21 mouse cellular contexts compared by ENCODE assay signal in the genomic region with DNA sequence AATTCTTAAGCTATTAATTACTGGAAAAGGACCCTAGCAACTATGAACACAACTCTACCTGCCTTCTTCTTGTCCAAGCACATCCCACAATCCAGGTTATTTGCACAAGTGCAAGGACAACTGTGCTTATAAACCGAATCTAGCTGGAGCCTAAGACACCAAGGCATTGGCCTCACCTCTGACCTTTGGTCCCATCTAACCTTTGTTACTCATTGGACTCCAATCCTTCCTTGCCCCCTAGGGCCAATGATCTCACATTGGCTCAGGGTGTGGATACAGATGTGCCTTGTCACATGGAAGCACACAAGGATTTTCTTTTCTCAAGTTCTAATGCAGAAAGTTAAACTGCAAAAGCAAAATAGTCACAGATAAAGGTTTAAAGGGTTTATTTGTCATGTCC.
DNase-seq lines count a peak whose midpoint lies in the region; ATAC-seq and TF ChIP-seq lines count a peak whose summit lies in the region.
"Had no signal": no experiment of that assay in that cellular context is flagged by ENCODE, and none has a peak within 500 bp of the region (broad histone marks: within the 10 kb centered on the region; RNA-seq: fewer than 3 reads in every experiment).

No protein-coding gene starts in this region.

- H3K4me3 ChIP-seq in forebrain, embryonic 15.5 days, result no peak overlapping the region
- no peak overlapping the region for H3K4me3 ChIP-seq in forebrain, embryonic 10.5 days
- H3K4me3 ChIP-seq in kidney, embryonic 15.5 days (replicated peaks), result no peak overlapping the region
- no peak overlapping the region for H3K4me3 ChIP-seq in hindbrain, embryonic 13.5 days
- no peak overlapping the region for H3K4me3 ChIP-seq in midbrain, postnatal 0 days (ENCODE audit: low read depth, low read length)
- H3K4me3 ChIP-seq: heart, embryonic 10.5 days; limb, embryonic 15.5 days; liver, embryonic 15.5 days; neural tube, embryonic 12.5 days had no signal

- no peak for ATAC-seq in forebrain, embryonic 15.5 days (replicated peaks)
- ATAC-seq in kidney, embryonic 15.5 days (replicated peaks; ENCODE audit: low FRiP score), result no peak
- ATAC-seq in hindbrain, embryonic 13.5 days (ENCODE audit: low FRiP score), result no peak
- ATAC-seq in midbrain, postnatal 0 days (ENCODE audit: low FRiP score), result no peak
- ATAC-seq: activated CD4-positive, CD25-positive, alpha-beta regulatory T cell, adult 4 months; lung, postnatal 0 days had no signal

- H3K27me3 ChIP-seq in forebrain, embryonic 15.5 days, result no peaks in the 10 kb centered on the region
- no peaks in the 10 kb centered on the region for H3K27me3 ChIP-seq in forebrain, embryonic 10.5 days (ENCODE audit: poor library complexity, severe bottlenecking)
- H3K27me3 ChIP-seq in kidney, embryonic 15.5 days, result no peaks in the 10 kb centered on the region
- H3K27me3 ChIP-seq in hindbrain, embryonic 13.5 days, result no peaks in the 10 kb centered on the region
- H3K27me3 ChIP-seq in midbrain, postnatal 0 days (ENCODE audit: insufficient read depth, low read length), result no peaks in the 10 kb centered on the region
- H3K27me3 ChIP-seq: limb, embryonic 15.5 days; liver, embryonic 15.5 days; neural tube, embryonic 12.5 days had no signal

- 93% methylated on average over 1 of the region's 1 CpGs for WGBS in forebrain, embryonic 15.5 days
- WGBS in forebrain, embryonic 10.5 days, result 68% methylated on average over 1 of the region's 1 CpGs
- WGBS in kidney, embryonic 15.5 days, result 73% methylated on average over 1 of the region's 1 CpGs
- 71% methylated on average over 1 of the region's 1 CpGs for WGBS in hindbrain, embryonic 13.5 days
- 80% methylated on average over 1 of the region's 1 CpGs for WGBS in midbrain, postnatal 0 days

- TF ChIP-seq CTCF in midbrain, postnatal 0 days (IDR thresholded peaks at IDR 0.05), result no peak

- H3K36me3 ChIP-seq in forebrain, embryonic 15.5 days, result no peaks in the 10 kb centered on the region
- H3K36me3 ChIP-seq in forebrain, embryonic 10.5 days (replicated peaks), result no peaks in the 10 kb centered on the region
- H3K36me3 ChIP-seq in kidney, embryonic 15.5 days, result no peaks in the 10 kb centered on the region
- no peaks in the 10 kb centered on the region for H3K36me3 ChIP-seq in hindbrain, embryonic 13.5 days
- H3K36me3 ChIP-seq in midbrain, postnatal 0 days (ENCODE audit: insufficient read depth, low read length), result no peaks in the 10 kb centered on the region
- H3K36me3 ChIP-seq: G1E; heart, embryonic 10.5 days; limb, embryonic 15.5 days; liver, embryonic 15.5 days; neural tube, embryonic 12.5 days had no signal

- peak overlapping the region; percentile 60 for H3K27ac ChIP-seq in forebrain, embryonic 15.5 days (replicated peaks)
- H3K27ac ChIP-seq in forebrain, embryonic 10.5 days, result no peak overlapping the region
- no peak overlapping the region for H3K27ac ChIP-seq in kidney, embryonic 15.5 days
- H3K27ac ChIP-seq in hindbrain, embryonic 13.5 days, result peak overlapping the region; percentile 76
- H3K27ac ChIP-seq in midbrain, postnatal 0 days (ENCODE audit: low read depth, low read length), result peak overlapping the region; percentile 43; the same call in 1 of the 2 replicates
- H3K27ac ChIP-seq: heart, embryonic 10.5 days; kidney, postnatal 0 days; limb, embryonic 15.5 days; liver, embryonic 15.5 days; neural tube, embryonic 12.5 days had no signal

- DNase-seq in forebrain, embryonic 10.5 days (ENCODE audit: extremely low spot score, low spot score), result no peak
- peak; percentile 64 for DNase-seq in kidney, adult 9 months
- DNase-seq in midbrain, postnatal 0 days (ENCODE audit: low spot score), result no peak
- no peak for DNase-seq in ovary, postnatal 36 days (ENCODE audit: low spot score)
- no peak for DNase-seq in embryo, embryonic 11 days
- DNase-seq: adrenal gland, postnatal 10 days; cerebellum, adult 9-10 months; forebrain, postnatal 0 days; heart, postnatal 10 days; thymus, postnatal 36 days had no signal

- H3K9ac ChIP-seq in forebrain, embryonic 15.5 days (replicated peaks), result no peak overlapping the region
- H3K9ac ChIP-seq in kidney, embryonic 15.5 days, result no peak overlapping the region
- no peak overlapping the region for H3K9ac ChIP-seq in hindbrain, embryonic 13.5 days
- no peak overlapping the region for H3K9ac ChIP-seq in midbrain, postnatal 0 days (replicated peaks; ENCODE audit: low read length, poor library complexity, severe bottlenecking)
- H3K9ac ChIP-seq: forebrain, postnatal 0 days; limb, embryonic 15.5 days; liver, embryonic 15.5 days; neural tube, embryonic 12.5 days had no signal

- H3K4me2 ChIP-seq in forebrain, embryonic 15.5 days (replicated peaks), result no peak overlapping the region
- H3K4me2 ChIP-seq in kidney, embryonic 15.5 days, result no peak overlapping the region
- no peak overlapping the region for H3K4me2 ChIP-seq in hindbrain, embryonic 13.5 days
- H3K4me2 ChIP-seq in midbrain, postnatal 0 days (ENCODE audit: low read depth, low read length, poor library complexity, severe bottlenecking), result no peak overlapping the region
- H3K4me2 ChIP-seq: limb, embryonic 15.5 days; liver, embryonic 15.5 days; neural tube, embryonic 12.5 days had no signal

- H3K4me1 ChIP-seq in forebrain, embryonic 15.5 days, result peaks cover 39% of the 10 kb centered on the region
- peaks cover 33% of the 10 kb centered on the region for H3K4me1 ChIP-seq in forebrain, embryonic 10.5 days
- H3K4me1 ChIP-seq in kidney, embryonic 15.5 days, result peaks cover 10% of the 10 kb centered on the region; the same call in 1 of the 2 replicates
- peaks cover 47% of the 10 kb centered on the region for H3K4me1 ChIP-seq in hindbrain, embryonic 13.5 days (replicated peaks)
- H3K4me1 ChIP-seq in midbrain, postnatal 0 days (ENCODE audit: insufficient read depth, low read length), result peaks cover 12% of the 10 kb centered on the region
- H3K4me1 ChIP-seq: liver, embryonic 15.5 days had no signal

- no peaks in the 10 kb centered on the region for H3K9me3 ChIP-seq in forebrain, embryonic 15.5 days
- no peaks in the 10 kb centered on the region for H3K9me3 ChIP-seq in forebrain, embryonic 10.5 days
- no peaks in the 10 kb centered on the region for H3K9me3 ChIP-seq in kidney, embryonic 15.5 days (replicated peaks)
- no peaks in the 10 kb centered on the region for H3K9me3 ChIP-seq in hindbrain, embryonic 13.5 days
- no peaks in the 10 kb centered on the region for H3K9me3 ChIP-seq in midbrain, postnatal 0 days (ENCODE audit: low read length)
- H3K9me3 ChIP-seq: G1E; heart, embryonic 10.5 days; limb, embryonic 15.5 days; liver, embryonic 15.5 days; neural tube, embryonic 12.5 days had no signal

Comparison
In these comparisons a context has a peak if more than half of its experiments do, and no peak if none do; other contexts are left out.
1. H3K27ac ChIP-seq: peak in forebrain, embryonic 15.5 days (single experiment), hindbrain, embryonic 13.5 days (single experiment) and midbrain, postnatal 0 days (single experiment); none in forebrain, embryonic 10.5 days (single experiment) and kidney, embryonic 15.5 days (single experiment).